Mouse (Mus musculus): ENCODE measurements at regions not wholly inside any gene's neighbourhood (a gene's known extent, or its start where the extent isn't known, plus 50 kb on each side); places are given as distances from the start of the nearest gene placed in this dataset.
A peak's percentile ranks its signal among the peaks of the same experiment; 100 is the strongest.

DNA sequence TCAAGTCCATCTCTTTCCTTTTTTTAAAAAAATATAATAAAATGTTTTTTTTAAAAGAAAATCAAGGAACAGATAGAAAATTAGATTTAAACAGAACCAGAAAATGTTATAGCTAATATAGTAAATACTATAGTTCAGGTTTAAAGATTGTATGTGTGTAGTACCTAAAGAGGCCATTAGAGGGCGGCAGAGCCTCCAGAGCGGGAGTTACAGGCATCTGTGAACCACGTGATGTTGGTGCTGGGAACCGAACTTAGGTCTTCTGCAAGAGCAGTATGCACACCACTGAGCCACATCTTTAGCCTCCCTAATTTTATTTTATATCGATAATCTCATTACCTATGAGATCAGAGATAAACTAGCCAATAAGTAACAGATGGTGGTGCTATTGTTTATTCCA lies 178.4 kb upstream of the Ankrd50 start:
- TF ChIP-seq EP300 (IDR thresholded peaks at IDR 0.05; ENCODE audit: low read depth) (no peak), CTCF (IDR thresholded peaks at IDR 0.05; ENCODE audit: low read depth) (peak; percentile 24)
